Mouse (Mus musculus): ENCODE results near the gene Clk3. TPM values are rescaled to one million over a fixed set of nuclear protein-coding genes. Genes with fewer than 3 reads are reported as not detected.
A peak's percentile ranks its signal among the peaks of the same experiment; 100 is the strongest.

The Clk3 gene
- polyA plus RNA-seq, 1 experiment from 2014 or later: 57.8 TPM

- no peaks in the 10 kb centered on the region for H3K36me3 ChIP-seq
- no peak overlapping the region for H3K9ac ChIP-seq
- H3K4me1 ChIP-seq (replicated peaks): peaks cover 21% of the 10 kb centered on the region
- no peaks in the 10 kb centered on the region for H3K27me3 ChIP-seq (replicated peaks)
- WGBS: 84% methylated on average over 9 of the region's 9 CpGs
- no peak overlapping the region for H3K4me3 ChIP-seq (replicated peaks)
- no peaks in the 10 kb centered on the region for H3K9me3 ChIP-seq
- ATAC-seq: no peak
- H3K27ac ChIP-seq: no peak overlapping the region
- H3K4me2 ChIP-seq (replicated peaks): no peak overlapping the region
Observed at GRCm38 (mm10) chr9:57800325-57800975, 34.8 kb upstream of the Clk3 start.

GRCm38 (mm10) chr9:57798725-57799253, 33.1 kb upstream of the Clk3 start:
- no peak overlapping the region for H3K9ac ChIP-seq
- peaks cover 16% of the 10 kb centered on the region for H3K4me1 ChIP-seq (replicated peaks)
- peak; percentile 40; the same call in 1 of the 2 replicates for ATAC-seq
- WGBS: 29% methylated on average over 10 of the region's 10 CpGs
- H3K9me3 ChIP-seq: no peaks in the 10 kb centered on the region
- no peak overlapping the region for H3K27ac ChIP-seq
- H3K27me3 ChIP-seq (replicated peaks): no peaks in the 10 kb centered on the region
- no peak overlapping the region for H3K4me2 ChIP-seq (replicated peaks)
- H3K36me3 ChIP-seq: no peaks in the 10 kb centered on the region
- no peak overlapping the region for H3K4me3 ChIP-seq (replicated peaks)

- Histone ChIP-seq H3K4me3 (replicated peaks) (no peak overlapping the region), H3K4me2 (replicated peaks) (no peak overlapping the region), H3K9me3 (no peaks in the 10 kb centered on the region), H3K36me3 (no peaks in the 10 kb centered on the region), H3K4me1 (replicated peaks) (peaks cover 3% of the 10 kb centered on the region; the same call in 1 of the 2 replicates), H3K9ac (no peak overlapping the region), H3K27me3 (replicated peaks) (no peaks in the 10 kb centered on the region), H3K27ac (no peak overlapping the region)
- 88% methylated on average over 8 of the region's 8 CpGs for WGBS
- ATAC-seq: no peak
Observed at GRCm38 (mm10) chr9:57797456-57797855, 31.8 kb upstream of the Clk3 start.

- Histone ChIP-seq H3K4me3 (replicated peaks) (no peak overlapping the region), H3K27me3 (replicated peaks) (no peaks in the 10 kb centered on the region), H3K9ac (no peak overlapping the region), H3K27ac (no peak overlapping the region), H3K4me2 (replicated peaks) (no peak overlapping the region), H3K4me1 (replicated peaks) (no peaks in the 10 kb centered on the region), H3K9me3 (no peaks in the 10 kb centered on the region), H3K36me3 (no peaks in the 10 kb centered on the region)
- 79% methylated on average over 3 of the region's 3 CpGs for WGBS
- ATAC-seq: no peak
Observed at GRCm38 (mm10) chr9:57789733-57790132, 24.1 kb upstream of the Clk3 start.

GRCm38 (mm10) chr9:57782656-57783055, 17.0 kb upstream of the Clk3 start:
- no peak for ATAC-seq
- Histone ChIP-seq H3K4me1 (replicated peaks) (no peaks in the 10 kb centered on the region), H3K9me3 (no peaks in the 10 kb centered on the region), H3K4me3 (replicated peaks) (no peak overlapping the region), H3K9ac (no peak overlapping the region), H3K27me3 (replicated peaks) (no peaks in the 10 kb centered on the region), H3K36me3 (no peaks in the 10 kb centered on the region), H3K27ac (no peak overlapping the region), H3K4me2 (replicated peaks) (no peak overlapping the region)
- 92% methylated on average over 3 of the region's 3 CpGs for WGBS

GRCm38 (mm10) chr9:57775736-57776135, 10.1 kb upstream of the Clk3 start:
- Histone ChIP-seq H3K9me3 (no peaks in the 10 kb centered on the region), H3K9ac (no peak overlapping the region), H3K4me1 (replicated peaks) (0 out of 2 replicates have a peak, but pooled peaks cover 2% of the 10 kb centered on the region), H3K27me3 (replicated peaks) (no peaks in the 10 kb centered on the region), H3K27ac (no peak overlapping the region), H3K36me3 (no peaks in the 10 kb centered on the region), H3K4me2 (replicated peaks) (no peak overlapping the region), H3K4me3 (replicated peaks) (no peak overlapping the region)
- WGBS: 70% methylated on average over 4 of the region's 4 CpGs
- ATAC-seq: no peak

- 0 out of 2 replicates have a peak, but pooled peaks cover 2% of the 10 kb centered on the region for H3K4me1 ChIP-seq (replicated peaks)
- 69% methylated on average over 5 of the region's 5 CpGs for WGBS
- no peaks in the 10 kb centered on the region for H3K27me3 ChIP-seq (replicated peaks)
- no peaks in the 10 kb centered on the region for H3K9me3 ChIP-seq
- H3K27ac ChIP-seq: no peak overlapping the region
- H3K4me3 ChIP-seq (replicated peaks): no peak overlapping the region
- ATAC-seq: no peak
- no peaks in the 10 kb centered on the region for H3K36me3 ChIP-seq
- no peak overlapping the region for H3K9ac ChIP-seq
- no peak overlapping the region for H3K4me2 ChIP-seq (replicated peaks)
Observed at GRCm38 (mm10) chr9:57775026-57775425, 9.4 kb upstream of the Clk3 start.

GRCm38 (mm10) chr9:57774168-57774567, 8.5 kb upstream of the Clk3 start:
- Histone ChIP-seq H3K9ac (no peak overlapping the region), H3K4me1 (replicated peaks) (0 out of 2 replicates have a peak, but pooled peaks cover 2% of the 10 kb centered on the region), H3K27me3 (replicated peaks) (no peaks in the 10 kb centered on the region), H3K4me2 (replicated peaks) (no peak overlapping the region), H3K4me3 (replicated peaks) (no peak overlapping the region), H3K9me3 (no peaks in the 10 kb centered on the region), H3K36me3 (no peaks in the 10 kb centered on the region), H3K27ac (no peak overlapping the region)
- 6% methylated on average over 1 of the region's 1 CpGs for WGBS
- ATAC-seq: no peak

GRCm38 (mm10) chr9:57773754-57774153, 8.1 kb upstream of the Clk3 start:
- Histone ChIP-seq H3K36me3 (no peaks in the 10 kb centered on the region), H3K4me1 (replicated peaks) (0 out of 2 replicates have a peak, but pooled peaks cover 2% of the 10 kb centered on the region), H3K27ac (no peak overlapping the region), H3K9me3 (no peaks in the 10 kb centered on the region), H3K4me3 (replicated peaks) (no peak overlapping the region), H3K4me2 (replicated peaks) (no peak overlapping the region), H3K27me3 (replicated peaks) (no peaks in the 10 kb centered on the region), H3K9ac (no peak overlapping the region)
- no peak for ATAC-seq
- 55% methylated on average over 3 of the region's 3 CpGs for whole genome bisulfite sequencing

GRCm38 (mm10) chr9:57770836-57771235, 5.2 kb upstream of the Clk3 start:
- Histone ChIP-seq H3K4me3 (replicated peaks) (no peak overlapping the region), H3K27me3 (replicated peaks) (no peaks in the 10 kb centered on the region), H3K9me3 (no peaks in the 10 kb centered on the region), H3K27ac (no peak overlapping the region), H3K4me1 (replicated peaks) (peaks cover 7% of the 10 kb centered on the region; the same call in 1 of the 2 replicates), H3K9ac (no peak overlapping the region), H3K36me3 (no peaks in the 10 kb centered on the region), H3K4me2 (replicated peaks) (no peak overlapping the region)
- 95% methylated on average over 2 of the region's 2 CpGs for WGBS
- ATAC-seq: peak; percentile 52; the same call in 1 of the 2 replicates

- H3K27ac ChIP-seq: no peak overlapping the region
- H3K4me2 ChIP-seq (replicated peaks): no peak overlapping the region
- no peak for ATAC-seq
- WGBS: 85% methylated on average over 1 of the region's 1 CpGs
- no peak overlapping the region for H3K9ac ChIP-seq
- peaks cover 6% of the 10 kb centered on the region; the same call in 1 of the 2 replicates for H3K4me1 ChIP-seq (replicated peaks)
- H3K27me3 ChIP-seq (replicated peaks): no peaks in the 10 kb centered on the region
- no peak overlapping the region for H3K4me3 ChIP-seq (replicated peaks)
- no peaks in the 10 kb centered on the region for H3K36me3 ChIP-seq
- no peaks in the 10 kb centered on the region for H3K9me3 ChIP-seq
Observed at GRCm38 (mm10) chr9:57770214-57770613, 4.6 kb upstream of the Clk3 start.

GRCm38 (mm10) chr9:57769539-57770069, 3.9 kb upstream of the Clk3 start:
- no peak for ATAC-seq
- Histone ChIP-seq H3K9ac (no peak overlapping the region), H3K4me3 (replicated peaks) (no peak overlapping the region), H3K27ac (no peak overlapping the region), H3K27me3 (replicated peaks) (no peaks in the 10 kb centered on the region), H3K4me2 (replicated peaks) (no peak overlapping the region), H3K9me3 (no peaks in the 10 kb centered on the region), H3K4me1 (replicated peaks) (peaks cover 5% of the 10 kb centered on the region; the same call in 1 of the 2 replicates), H3K36me3 (no peaks in the 10 kb centered on the region)
- 55% methylated on average over 2 of the region's 2 CpGs for WGBS

GRCm38 (mm10) chr9:57767231-57767630, 1.6 kb upstream of the Clk3 start:
- no peak overlapping the region for H3K4me3 ChIP-seq (replicated peaks)
- H3K27ac ChIP-seq: no peak overlapping the region
- no peaks in the 10 kb centered on the region for H3K27me3 ChIP-seq (replicated peaks)
- ATAC-seq: no peak
- peaks cover 26% of the 10 kb centered on the region for H3K4me1 ChIP-seq (replicated peaks)
- no peak overlapping the region for H3K9ac ChIP-seq
- no peak overlapping the region for H3K4me2 ChIP-seq (replicated peaks)
- H3K36me3 ChIP-seq: no peaks in the 10 kb centered on the region
- WGBS: 93% methylated on average over 4 of the region's 4 CpGs
- no peaks in the 10 kb centered on the region for H3K9me3 ChIP-seq
